Comparison of ENCODE assay signal across 17 mouse cellular contexts in genomic region chr4:99953904-99954303, GRCm38 (mm10). TPM values are rescaled to one million over a fixed set of nuclear protein-coding genes. Genes with fewer than 3 reads are reported as not detected.
A peak's percentile ranks its signal among the peaks of the same experiment; 100 is the strongest.
DNase-seq lines count a peak whose midpoint lies in the region; ATAC-seq and TF ChIP-seq lines count a peak whose summit lies in the region.
"Had no signal": no experiment of that assay in that cellular context is flagged by ENCODE, and none has a peak within 500 bp of the region (broad histone marks: within the 10 kb centered on the region; RNA-seq: fewer than 3 reads in every experiment).

No protein-coding gene starts in this region.

- peaks cover 7% of the 10 kb centered on the region; the same call in 1 of the 2 replicates for H3K4me1 ChIP-seq in kidney, embryonic 15.5 days
- H3K4me1 ChIP-seq in megakaryocyte, embryonic 14.5 days: peaks cover 43% of the 10 kb centered on the region
- no peaks in the 10 kb centered on the region for H3K4me1 ChIP-seq in forebrain, postnatal 0 days (ENCODE audit: insufficient read depth)
- H3K4me1 ChIP-seq: forebrain, embryonic 12.5 days; hindbrain, embryonic 15.5 days had no signal

- no peak overlapping the region for H3K4me3 ChIP-seq in kidney, embryonic 15.5 days (replicated peaks)
- peak overlapping the region; percentile 50 for H3K4me3 ChIP-seq in megakaryocyte, embryonic 14.5 days (replicated peaks)
- no peak overlapping the region for H3K4me3 ChIP-seq in myocyte
- no peak overlapping the region for H3K4me3 ChIP-seq in forebrain, postnatal 0 days (ENCODE audit: low read depth, low read length)
- H3K4me3 ChIP-seq: embryonic facial prominence, embryonic 13.5 days; forebrain, embryonic 12.5 days; heart, embryonic 12.5 days; hindbrain, embryonic 15.5 days had no signal

- no peak for TF ChIP-seq POLR2A in myocyte (IDR thresholded peaks at IDR 0.05; ENCODE audit: insufficient read length, low read depth)

- ATAC-seq in kidney, embryonic 15.5 days (replicated peaks; ENCODE audit: low FRiP score): 0 out of 2 replicates have a peak, but pooled peaks have one; percentile 29
- ATAC-seq in megakaryocyte, adult 5-6 weeks (ENCODE audit: poor library complexity, severe bottlenecking): no peak
- ATAC-seq in forebrain, postnatal 0 days: no peak
- ATAC-seq: activated CD4-positive, CD25-positive, alpha-beta regulatory T cell, adult 4 months; forebrain, embryonic 16.5 days had no signal

- no peaks in the 10 kb centered on the region for H3K9me3 ChIP-seq in kidney, embryonic 15.5 days (replicated peaks)
- H3K9me3 ChIP-seq in megakaryocyte, embryonic 14.5 days: no peaks in the 10 kb centered on the region
- no peaks in the 10 kb centered on the region for H3K9me3 ChIP-seq in forebrain, postnatal 0 days (ENCODE audit: low read length)
- H3K9me3 ChIP-seq: embryonic facial prominence, embryonic 13.5 days; forebrain, embryonic 12.5 days; heart, embryonic 12.5 days; hindbrain, embryonic 15.5 days had no signal

- 88% methylated on average over 2 of the region's 2 CpGs for WGBS in kidney, embryonic 15.5 days
- WGBS in forebrain, postnatal 0 days: 93% methylated on average over 2 of the region's 2 CpGs

- no peak overlapping the region for H3K4me2 ChIP-seq in kidney, embryonic 15.5 days
- H3K4me2 ChIP-seq in myocyte (ENCODE audit: low read depth): peak overlapping the region; percentile 13
- no peak overlapping the region for H3K4me2 ChIP-seq in forebrain, postnatal 0 days (ENCODE audit: low read depth)
- H3K4me2 ChIP-seq: embryonic facial prominence, embryonic 13.5 days; forebrain, embryonic 12.5 days; heart, embryonic 12.5 days; hindbrain, embryonic 15.5 days had no signal

- no peak overlapping the region for H3ac ChIP-seq in myocyte (ENCODE audit: control insufficient read depth, insufficient read length)

- H3K9ac ChIP-seq in kidney, embryonic 15.5 days: no peak overlapping the region
- no peak overlapping the region for H3K9ac ChIP-seq in forebrain, postnatal 0 days
- H3K9ac ChIP-seq: embryonic facial prominence, embryonic 13.5 days; forebrain, embryonic 12.5 days; heart, embryonic 12.5 days; hindbrain, embryonic 15.5 days had no signal

- no peaks in the 10 kb centered on the region for H3K79me2 ChIP-seq in myocyte (ENCODE audit: control insufficient read depth, insufficient read depth)

- no peaks in the 10 kb centered on the region for H3K27me3 ChIP-seq in kidney, embryonic 15.5 days
- no peaks in the 10 kb centered on the region for H3K27me3 ChIP-seq in megakaryocyte, embryonic 14.5 days (replicated peaks)
- H3K27me3 ChIP-seq in myocyte (ENCODE audit: control insufficient read depth, insufficient read depth, insufficient read length): no peaks in the 10 kb centered on the region
- H3K27me3 ChIP-seq in forebrain, postnatal 0 days (ENCODE audit: insufficient read depth, low read length): no peaks in the 10 kb centered on the region
- H3K27me3 ChIP-seq: embryonic facial prominence, embryonic 13.5 days; forebrain, embryonic 12.5 days; heart, embryonic 12.5 days; hindbrain, embryonic 15.5 days had no signal

- no peak for TF ChIP-seq CTCF in forebrain, postnatal 0 days (IDR thresholded peaks at IDR 0.05; ENCODE audit: low read depth)

- H3K27ac ChIP-seq in kidney, embryonic 15.5 days: no peak overlapping the region
- H3K27ac ChIP-seq in forebrain, postnatal 0 days (ENCODE audit: low read depth, low read length): no peak overlapping the region
- H3K27ac ChIP-seq: embryonic facial prominence, embryonic 13.5 days; forebrain, embryonic 12.5 days; hindbrain, embryonic 15.5 days had no signal

- DNase-seq in kidney, postnatal 4 days: no peak
- DNase-seq in forebrain, postnatal 0 days: no peak
- DNase-seq: adrenal gland, postnatal 14 days; cerebellum, adult 18-20 months; cerebellum, adult 9-11 months; cerebellum, postnatal 36 days; heart, postnatal 36 days had no signal

- no peaks in the 10 kb centered on the region for H3K36me3 ChIP-seq in kidney, embryonic 15.5 days
- H3K36me3 ChIP-seq in megakaryocyte, embryonic 14.5 days (replicated peaks; ENCODE audit: low read length): peaks cover 58% of the 10 kb centered on the region
- H3K36me3 ChIP-seq in myocyte (ENCODE audit: control insufficient read depth, insufficient read depth): no peaks in the 10 kb centered on the region
- no peaks in the 10 kb centered on the region for H3K36me3 ChIP-seq in forebrain, postnatal 0 days (ENCODE audit: insufficient read depth)
- H3K36me3 ChIP-seq: embryonic facial prominence, embryonic 13.5 days; forebrain, embryonic 12.5 days; hindbrain, embryonic 15.5 days had no signal

TF ChIP-seq in myocyte, 11 proteins besides CTCF, POLR2A, EP300 and RAD21:
- TF ChIP-seq MYOD1 (IDR thresholded peaks at IDR 0.05; ENCODE audit: control insufficient read depth in 1 of 3, insufficient read length in 2 of 3, low read depth in 2 of 3) (peak in 1 of 3 experiments; percentile 65), MYOG (IDR thresholded peaks at IDR 0.05; ENCODE audit: control insufficient read depth in 1 of 3, insufficient read depth in 1 of 3, insufficient read length in 2 of 3, low read depth in 2 of 3) (no peak)

RNA-seq across cellular contexts. Expression of gene Itgb3bp, which starts 24.3 kb away (rescaled TPM):
- 37.8 and 45.0 TPM in 2 replicates for polyA plus RNA-seq in kidney, embryonic 15.5 days (2015; fragmentation: Nextera tagmentation; extraction: Ambion mirVana)
- polyA plus RNA-seq in megakaryocyte, embryonic 14.5 days (2012; ENCODE audit: insufficient read depth, low replicate concordance): 1.1 TPM in 1 of 2 replicates, not detected in the other
- total RNA-seq in megakaryocyte, adult 5-6 weeks (2015): 11.8 and 12.0 TPM in 2 replicates
- total RNA-seq in megakaryocyte, adult 5-6 weeks (2017): 6.7 and 7.7 TPM in 2 replicates
- polyA plus RNA-seq in myocyte (2012; fragmentation: generic; extraction: Trizol): 3.8 TPM
- 2.9 and 4.5 TPM in 2 replicates for total RNA-seq in forebrain, postnatal 0 days (2014; rRNA removed)
- polyA plus RNA-seq in forebrain, postnatal 0 days (2015; fragmentation: Nextera tagmentation; extraction: Ambion mirVana): 10.7 and 11.3 TPM in 2 replicates

RNA-seq across cellular contexts. Expression of gene Pgm1, which starts 24.7 kb away (rescaled TPM):
- 66.8 and 72.0 TPM in 2 replicates for polyA plus RNA-seq in kidney, embryonic 15.5 days (2015; fragmentation: Nextera tagmentation; extraction: Ambion mirVana)
- 20.2 and 35.7 TPM in 2 replicates for polyA plus RNA-seq in megakaryocyte, embryonic 14.5 days (2012; ENCODE audit: insufficient read depth, low replicate concordance)
- total RNA-seq in megakaryocyte, adult 5-6 weeks (2015): 7.4 and 7.6 TPM in 2 replicates
- 11.6 and 12.8 TPM in 2 replicates for total RNA-seq in megakaryocyte, adult 5-6 weeks (2017)
- polyA plus RNA-seq in myocyte (2012; fragmentation: generic; extraction: Trizol): 95.6 TPM
- 52.5 and 73.5 TPM in 2 replicates for total RNA-seq in forebrain, postnatal 0 days (2014; rRNA removed)
- 52.8 and 64.6 TPM in 2 replicates for polyA plus RNA-seq in forebrain, postnatal 0 days (2015; fragmentation: Nextera tagmentation; extraction: Ambion mirVana)
